Mouse (Mus musculus): ENCODE data around the gene Ggt5.
A peak's percentile ranks its signal among the peaks of the same experiment; 100 is the strongest.

The Ggt5 gene

GRCm38 (mm10) chr10:75626991-75627390 lies 37.9 kb downstream of the Ggt5 start:
- DNase-seq (ENCODE audit: low spot score in 2 of 2) = no peak

DNA sequence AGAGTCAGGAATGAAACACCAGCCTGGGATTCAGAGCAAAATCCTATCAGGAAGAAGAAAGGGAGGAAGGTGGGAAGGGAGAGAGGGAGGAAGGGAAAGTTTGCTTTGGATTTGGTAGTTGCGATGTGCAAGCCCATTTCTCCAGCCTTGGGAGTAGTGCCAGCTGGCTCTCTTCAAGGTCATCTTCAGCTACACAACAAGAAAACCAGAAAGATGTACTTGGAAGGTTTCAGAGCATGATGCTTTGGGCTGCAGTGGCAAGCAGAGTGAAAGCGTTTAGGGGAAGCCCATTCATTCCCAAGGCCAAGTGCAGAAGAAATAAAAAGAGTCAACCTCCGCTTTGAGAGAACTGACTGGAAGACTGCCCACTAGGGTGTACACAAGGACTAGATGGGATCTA lies 38.4 kb downstream of the Ggt5 start:
- no peak for DNase-seq (ENCODE audit: low spot score in 2 of 2)

- DNase-seq (ENCODE audit: low spot score in 2 of 2) = no peak
Measured at GRCm38 (mm10) chr10:75632633-75633032, 43.5 kb downstream of the Ggt5 start.

DNA sequence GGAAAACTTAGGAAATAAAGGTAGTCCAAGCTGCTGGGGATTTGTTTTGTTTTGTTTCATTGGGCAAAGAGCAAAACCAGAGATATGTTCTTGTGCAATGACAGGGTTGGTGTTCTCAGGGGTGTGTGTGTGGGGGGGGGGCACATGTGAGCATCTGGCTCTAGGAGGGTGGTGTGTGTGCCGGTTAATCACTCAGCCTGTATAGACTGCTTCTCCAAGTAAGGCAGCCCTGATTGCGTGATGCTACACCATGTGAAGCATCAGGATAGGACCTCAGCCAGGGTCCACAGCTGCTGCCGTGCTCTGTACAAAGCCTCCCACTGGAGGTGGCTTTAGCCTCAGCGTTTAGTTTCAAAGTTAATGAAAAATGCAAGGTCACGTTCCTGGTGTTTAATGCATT lies 43.9 kb downstream of the Ggt5 start:
- DNase-seq (ENCODE audit: low spot score in 2 of 2) = no peak

DNA sequence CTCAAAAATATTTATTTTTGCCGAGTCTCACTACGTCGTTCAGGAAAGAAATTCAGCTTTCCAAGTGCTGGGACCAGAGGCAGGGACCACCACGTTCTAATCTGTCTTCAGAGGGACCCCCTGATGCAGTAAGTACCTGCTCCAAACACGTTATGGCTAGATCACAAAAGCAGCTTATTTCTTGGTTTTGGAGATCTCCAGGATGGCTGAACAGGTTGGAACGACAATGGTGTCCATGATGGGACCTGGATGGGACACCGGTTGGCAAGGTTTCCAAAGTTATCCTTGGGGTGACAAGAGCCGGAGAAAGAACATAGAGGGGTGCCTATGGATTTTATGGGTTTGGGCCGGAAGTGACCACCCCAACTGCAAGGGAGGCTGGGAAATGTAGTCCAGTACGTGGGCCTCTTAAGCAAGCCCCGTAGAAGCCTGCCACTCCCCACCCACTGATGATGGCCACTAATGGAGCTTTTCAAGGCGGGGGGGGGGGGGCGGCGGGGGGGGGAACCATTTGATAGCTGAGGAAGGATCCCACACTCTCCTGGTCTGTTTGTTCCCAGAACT lies 44.5 kb downstream of the Ggt5 start:
- no peak for DNase-seq (ENCODE audit: low spot score in 2 of 2)

- no peak for DNase-seq (ENCODE audit: low spot score in 2 of 2)
Measured at GRCm38 (mm10) chr10:75634610-75635009, 45.5 kb downstream of the Ggt5 start.

GRCm38 (mm10) chr10:75635019-75635692 lies 46.0 kb downstream of the Ggt5 start:
- DNase-seq (ENCODE audit: low spot score in 2 of 2) = no peak

DNA sequence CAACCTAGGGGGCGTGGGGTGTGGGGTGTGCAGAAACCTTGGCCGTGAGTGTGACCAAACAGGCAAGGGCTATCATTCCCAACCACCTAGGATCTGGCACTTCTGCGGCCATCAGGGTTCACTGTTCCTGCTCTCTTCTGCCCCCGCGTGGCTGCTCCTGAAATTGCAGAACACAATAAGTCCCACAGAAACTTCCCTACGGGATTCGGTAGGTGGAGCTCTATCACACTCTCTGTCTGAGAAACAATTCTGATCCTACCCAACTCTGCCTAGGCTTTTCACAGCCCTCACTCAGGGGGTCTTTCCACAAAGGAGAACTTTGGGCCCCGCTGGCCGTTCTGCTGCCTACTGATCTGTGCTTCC lies 46.5 kb downstream of the Ggt5 start:
- peak; percentile 76 to 86 for DNase-seq (ENCODE audit: low spot score in 2 of 2)

GRCm38 (mm10) chr10:75636084-75636786 lies 47.1 kb downstream of the Ggt5 start:
- no peak for DNase-seq (ENCODE audit: low spot score in 2 of 2)

- no peak for DNase-seq (ENCODE audit: low spot score in 2 of 2)
Measured at GRCm38 (mm10) chr10:75637711-75638110, 48.6 kb downstream of the Ggt5 start.

GRCm38 (mm10) chr10:75641721-75642222 lies 52.6 kb downstream of the Ggt5 start:
- no peak for DNase-seq (ENCODE audit: low spot score in 2 of 2)

- DNase-seq (ENCODE audit: low spot score in 2 of 2) = no peak
Measured at GRCm38 (mm10) chr10:75642436-75642835, 53.3 kb downstream of the Ggt5 start.

DNA sequence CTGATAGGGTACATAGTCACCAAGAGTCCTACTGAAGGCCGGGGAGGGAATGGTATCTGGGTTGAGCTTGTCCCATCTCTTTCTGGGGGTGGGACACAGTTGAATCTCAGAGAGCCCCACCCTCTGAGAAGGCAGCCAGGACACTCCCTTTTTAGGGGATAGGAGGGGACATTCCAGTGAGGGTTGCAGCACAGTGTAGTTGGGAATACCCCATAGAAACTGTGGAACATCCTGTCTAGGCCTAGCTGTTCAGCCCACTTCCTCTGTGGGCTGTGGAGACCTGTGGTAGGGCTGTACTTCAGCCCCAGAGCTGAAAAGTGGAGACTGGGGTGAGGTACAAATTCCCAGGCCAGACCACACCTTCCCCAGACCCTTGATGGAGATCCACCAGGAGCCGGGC lies 53.8 kb downstream of the Ggt5 start:
- DNase-seq (ENCODE audit: low spot score in 2 of 2) = no peak

DNA sequence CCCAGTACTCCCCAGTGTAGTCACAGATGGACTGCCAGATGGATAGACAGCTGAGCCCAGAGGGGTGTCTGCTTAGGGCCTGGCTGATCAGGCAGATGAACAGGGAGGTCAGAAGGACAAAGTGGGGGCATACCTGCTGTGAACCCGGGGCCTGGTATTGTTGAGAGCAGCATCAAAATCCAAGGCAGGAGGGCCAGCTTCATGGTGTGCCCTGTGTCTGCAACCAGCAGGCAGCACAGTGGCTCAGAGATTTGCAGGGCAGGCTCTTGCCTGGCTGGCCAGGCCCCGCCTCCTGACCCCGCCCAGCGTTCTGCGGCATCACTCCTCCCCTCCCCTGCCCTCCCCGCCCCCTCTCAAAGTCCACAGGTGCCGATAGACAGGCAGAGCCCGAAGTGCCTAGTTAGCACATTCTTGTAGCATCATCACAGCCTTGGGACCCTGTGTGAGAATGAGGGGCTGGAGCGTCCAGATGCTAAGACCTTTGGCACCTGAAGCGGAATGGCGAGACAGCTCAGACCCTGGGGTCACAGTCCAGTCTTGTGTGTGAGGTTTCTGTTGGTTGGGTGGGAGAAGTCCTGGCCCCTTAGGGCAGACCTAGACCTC lies 54.7 kb downstream of the Ggt5 start, which contains the start of gene Susd2:
Gene Susd2 (minus strand): TSS at position 268 of the 603 bp plus-strand sequence.
- DNase-seq (ENCODE audit: low spot score in 2 of 2) = peak; percentile 23 to 46

GRCm38 (mm10) chr10:75645616-75646015 lies 56.5 kb downstream of the Ggt5 start:
- no peak for DNase-seq (ENCODE audit: low spot score in 2 of 2)

DNA sequence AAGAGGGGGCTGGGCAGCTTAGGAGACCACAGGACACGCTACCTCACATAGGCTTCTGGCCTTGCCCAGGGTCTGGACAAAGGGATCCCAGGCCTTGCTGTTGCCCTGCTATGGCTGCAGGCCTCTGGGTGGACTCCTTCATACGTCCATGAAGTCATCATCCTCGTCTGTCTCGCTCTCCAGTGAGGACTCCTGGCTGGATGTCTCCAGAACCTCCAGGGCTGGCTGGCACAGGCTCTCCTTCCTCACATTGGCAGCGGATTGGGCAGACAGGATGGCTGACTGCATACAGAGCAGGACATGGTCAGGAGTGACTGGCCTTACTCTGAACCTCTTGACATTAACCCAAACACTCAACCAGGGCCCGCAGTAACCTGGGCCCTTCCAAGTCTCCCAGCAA lies 57.3 kb downstream of the Ggt5 start:
- DNase-seq (ENCODE audit: low spot score in 2 of 2) = no peak

DNA sequence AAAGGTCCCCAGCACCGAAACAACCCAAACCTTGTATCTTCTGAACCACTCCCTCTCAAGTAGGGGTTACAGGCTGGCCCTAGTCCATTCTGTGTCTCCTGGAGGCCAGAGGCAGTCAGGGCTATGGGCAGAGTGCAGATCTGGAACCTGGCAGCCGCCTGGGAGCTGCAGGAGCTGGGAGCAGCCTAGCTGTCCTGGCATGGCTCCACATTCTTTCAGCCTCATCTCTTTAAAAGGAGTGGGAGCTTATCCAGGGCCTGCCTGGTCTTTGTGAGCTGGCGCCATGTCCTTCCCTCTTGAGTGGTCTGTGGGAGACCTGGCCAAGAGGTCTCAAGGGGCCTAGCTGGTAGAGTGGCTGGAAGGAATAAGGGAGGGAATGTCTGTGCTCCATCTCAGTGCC lies 58.2 kb downstream of the Ggt5 start:
- peak in 1 of 2 experiments; percentile 27 for DNase-seq (ENCODE audit: low spot score in 2 of 2)

GRCm38 (mm10) chr10:75648091-75648490 lies 59.0 kb downstream of the Ggt5 start:
- no peak for DNase-seq (ENCODE audit: low spot score in 2 of 2)

- DNase-seq (ENCODE audit: low spot score in 2 of 2) = no peak
Measured at GRCm38 (mm10) chr10:75649001-75649400, 59.9 kb downstream of the Ggt5 start.

DNA sequence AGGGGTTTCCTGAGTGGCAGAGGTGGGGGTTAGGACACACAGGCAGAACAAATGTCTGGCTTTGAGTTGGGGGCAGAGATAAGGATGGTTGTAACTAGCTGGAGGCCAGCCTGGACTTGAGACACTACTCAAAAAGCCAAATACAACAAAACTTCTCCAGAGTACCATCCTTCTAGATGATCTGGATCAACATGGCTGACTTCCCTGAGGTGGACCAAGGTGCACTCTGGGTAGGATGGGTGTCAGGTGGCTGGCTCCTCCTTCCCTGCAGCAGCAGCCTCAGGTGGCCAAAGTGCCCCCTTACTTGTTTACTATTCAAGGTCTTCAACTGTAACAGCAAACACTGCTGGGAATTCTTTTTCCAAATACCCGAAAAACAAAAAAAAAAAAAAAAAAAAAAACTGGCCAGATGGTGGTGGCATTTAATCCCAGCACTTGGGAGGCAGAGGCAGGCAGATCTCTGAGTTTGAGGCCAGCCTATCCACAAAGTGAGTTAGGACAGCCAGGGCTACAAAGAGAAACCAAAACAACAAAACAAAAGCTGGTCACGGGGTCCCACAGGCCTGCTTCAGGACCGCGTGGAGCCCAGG lies 60.4 kb downstream of the Ggt5 start:
- DNase-seq (ENCODE audit: low spot score in 2 of 2) = no peak

GRCm38 (mm10) chr10:75650306-75650902 lies 61.3 kb downstream of the Ggt5 start:
- DNase-seq (ENCODE audit: low spot score in 2 of 2) = no peak

Measured in urinary bladder, adult 18-20 months (tissue).